Mouse (Mus musculus) fat pad, adult 2 months (tissue): ENCODE results near the gene Spint1.

Experiments used
- DNase-seq: peaks from one replicate; pipeline ENCODE4 v3.0.0-alpha.2; 2011; ENCODE audit warnings: low read depth, low spot score; ENCODE audit errors: extremely low read depth

Spint1 gene

GRCm38 (mm10) chr2:119240819-119241186 lies 3.6 kb downstream of the Spint1 start:
- DNase-seq: no peak

GRCm38 (mm10) chr2:119242548-119242947 lies 5.4 kb downstream of the Spint1 start:
- no peak for DNase-seq

- no peak for DNase-seq
These were observed 8.1 kb downstream of the Spint1 start for GRCm38 (mm10) chr2:119245246-119245645.

GRCm38 (mm10) chr2:119247904-119248303 lies 10.7 kb downstream of the Spint1 start:
- no peak for DNase-seq

GRCm38 (mm10) chr2:119249592-119250061 lies 12.5 kb downstream of the Spint1 start:
- DNase-seq: no peak

- no peak for DNase-seq
These were observed 13.2 kb downstream of the Spint1 start for GRCm38 (mm10) chr2:119250377-119250776.

- no peak for DNase-seq
These were observed 13.8 kb downstream of the Spint1 start for GRCm38 (mm10) chr2:119250826-119251478.

GRCm38 (mm10) chr2:119254976-119255375 lies 17.8 kb downstream of the Spint1 start:
- no peak for DNase-seq

- DNase-seq: no peak
These were observed 23.4 kb downstream of the Spint1 start for GRCm38 (mm10) chr2:119260518-119260917.

- DNase-seq: no peak
These were observed 24.2 kb downstream of the Spint1 start for GRCm38 (mm10) chr2:119261326-119261725.

- DNase-seq: no peak
These were observed 25.8 kb downstream of the Spint1 start for GRCm38 (mm10) chr2:119262978-119263377.

GRCm38 (mm10) chr2:119263813-119264212 lies 26.7 kb downstream of the Spint1 start:
- no peak for DNase-seq

- no peak for DNase-seq
These were observed 33.1 kb downstream of the Spint1 start for GRCm38 (mm10) chr2:119270286-119270642.

- no peak for DNase-seq
These were observed 33.6 kb downstream of the Spint1 start, which contains the start of gene Rhov for GRCm38 (mm10) chr2:119270643-119271331. Gene Rhov, minus strand, starts transcription at chr2:119271272.

- no peak for DNase-seq
These were observed 37.0 kb downstream of the Spint1 start for GRCm38 (mm10) chr2:119274126-119274525.

- no peak for DNase-seq
These were observed 39.8 kb downstream of the Spint1 start for GRCm38 (mm10) chr2:119276926-119277325.

- no peak for DNase-seq
These were observed 40.6 kb downstream of the Spint1 start for GRCm38 (mm10) chr2:119277810-119278209.

GRCm38 (mm10) chr2:119281899-119282565 lies 44.9 kb downstream of the Spint1 start:
- DNase-seq: no peak

- no peak for DNase-seq
These were observed 50.2 kb downstream of the Spint1 start for GRCm38 (mm10) chr2:119287372-119287771.

- DNase-seq: peak; percentile 39
These were observed 51.2 kb downstream of the Spint1 start, which contains the start of gene Vps18 for GRCm38 (mm10) chr2:119288270-119288882. Gene Vps18, plus strand, starts transcription at chr2:119288740.

- DNase-seq: no peak
These were observed 51.9 kb downstream of the Spint1 start for GRCm38 (mm10) chr2:119289014-119289416.
